Mouse (Mus musculus): ENCODE results near the gene Ttll10.

Gene Ttll10

GRCm38 (mm10) chr4:156024184-156024583 lies 35.0 kb downstream of the Ttll10 start:
- DNase-seq (ENCODE audit: low spot score): no peak

- no peak for DNase-seq (ENCODE audit: low spot score)
Observed at GRCm38 (mm10) chr4:156023520-156023919, 35.7 kb downstream of the Ttll10 start.

DNA sequence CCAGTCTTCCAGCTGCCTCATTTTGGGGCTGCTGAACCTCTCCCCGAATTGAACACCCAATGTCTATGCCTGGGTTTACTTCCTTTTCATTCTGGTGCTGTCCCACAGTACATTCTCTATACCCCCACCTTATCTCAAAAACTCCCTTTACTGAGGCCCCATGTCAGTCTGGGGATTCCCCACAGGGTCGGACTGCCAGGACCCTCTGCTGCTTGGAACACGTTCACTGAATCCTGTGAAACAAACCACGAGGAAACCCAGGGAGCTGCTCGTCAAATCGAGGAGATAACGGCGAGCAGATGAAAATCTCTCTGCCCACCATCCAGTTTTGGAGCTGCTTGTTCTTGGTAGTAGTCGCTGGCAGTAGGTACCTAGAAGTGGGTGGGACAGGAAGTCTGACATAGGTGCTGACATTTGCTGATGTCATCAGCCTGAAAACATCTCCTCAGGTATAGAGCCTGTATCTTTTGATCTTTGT lies 37.2 kb downstream of the Ttll10 start:
- no peak for DNase-seq (ENCODE audit: low spot score)

DNA sequence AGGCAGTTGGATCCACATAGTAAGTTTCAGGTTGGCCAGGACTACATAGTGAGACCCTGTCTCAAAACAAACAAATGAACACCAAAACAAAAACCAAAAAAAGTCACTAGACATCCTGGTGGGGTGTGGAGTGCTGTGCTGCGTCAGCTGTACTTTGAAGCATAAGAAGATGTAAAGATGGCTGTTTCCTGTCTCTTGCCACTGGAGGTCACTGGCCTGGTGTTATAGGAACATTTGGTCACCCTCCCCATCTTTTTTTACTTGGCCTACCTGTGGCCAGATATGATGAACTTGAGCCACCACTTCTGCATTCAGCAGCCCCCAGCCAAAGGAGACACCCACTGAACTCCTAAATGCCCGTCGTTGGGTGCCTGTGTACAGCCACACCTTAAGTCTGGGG lies 37.8 kb downstream of the Ttll10 start:
- no peak for DNase-seq (ENCODE audit: low spot score)

DNA sequence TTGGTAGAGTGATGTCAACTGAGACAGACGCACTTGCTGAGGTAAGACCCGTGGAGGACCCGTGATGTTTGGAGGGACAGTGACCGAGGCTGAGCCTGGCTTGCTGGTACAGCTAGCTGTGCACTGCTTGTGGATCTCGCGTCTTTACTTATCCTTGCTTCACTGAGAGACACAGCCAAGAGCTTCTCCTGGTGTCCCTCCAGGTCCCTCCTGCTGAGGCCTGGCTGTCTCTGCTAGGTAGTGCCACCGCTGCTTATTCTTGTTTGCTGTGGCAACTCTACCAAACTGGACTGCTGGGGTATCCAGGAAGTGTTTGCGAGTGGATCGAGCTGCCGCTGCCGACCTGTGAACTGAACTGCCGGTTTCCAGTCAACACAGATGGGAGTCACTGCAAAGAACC lies 39.4 kb downstream of the Ttll10 start:
- no peak for DNase-seq (ENCODE audit: low spot score)

DNA sequence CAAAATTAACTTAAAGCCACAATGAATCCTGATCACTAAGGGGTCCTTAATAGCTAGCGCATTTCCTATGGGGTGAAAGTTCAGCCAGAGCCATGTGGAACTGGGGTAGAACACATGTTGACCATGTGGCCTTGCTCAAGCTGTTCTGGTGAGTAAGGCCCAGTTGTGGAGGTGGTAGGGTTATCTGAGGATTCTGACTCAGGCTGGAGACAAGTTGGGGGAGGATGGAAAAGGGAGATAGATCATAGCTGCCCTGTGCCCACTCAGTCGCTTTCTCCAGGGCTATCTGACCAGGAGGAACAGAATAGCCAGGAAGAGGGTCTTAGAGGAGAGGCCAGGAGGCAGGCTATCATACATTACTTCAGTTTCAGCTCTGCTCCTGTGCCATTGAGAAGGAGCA lies 44.8 kb downstream of the Ttll10 start:
- no peak for DNase-seq (ENCODE audit: low spot score)

DNA sequence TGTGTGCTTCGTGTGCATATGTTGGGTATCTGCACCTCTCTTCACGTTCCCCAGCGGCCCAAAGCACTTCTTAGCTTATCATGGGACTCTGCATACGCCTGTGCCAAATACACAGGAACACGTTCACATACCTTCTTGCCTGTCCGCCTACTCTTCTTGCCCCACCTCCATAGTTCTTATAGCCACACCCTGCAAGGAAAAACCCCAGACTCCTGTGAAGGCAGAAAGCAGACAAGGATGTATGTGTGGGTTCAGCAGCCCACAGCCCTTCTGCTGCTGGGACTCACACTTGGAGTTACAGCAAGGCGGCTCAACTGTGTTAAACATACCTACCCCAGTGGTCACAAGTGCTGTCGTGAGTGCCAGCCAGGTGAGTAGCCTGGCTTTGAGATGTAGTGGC lies 45.6 kb downstream of the Ttll10 start, which contains the start of gene Tnfrsf4:
Gene Tnfrsf4, plus strand, starts transcription at position 207 of the 400 bp plus-strand sequence.
- DNase-seq (ENCODE audit: low spot score): no peak

GRCm38 (mm10) chr4:156008369-156008768 lies 50.8 kb downstream of the Ttll10 start:
- no peak for DNase-seq (ENCODE audit: low spot score)

- DNase-seq (ENCODE audit: low spot score): no peak
Observed at GRCm38 (mm10) chr4:156004109-156004508, 55.1 kb downstream of the Ttll10 start.

- DNase-seq (ENCODE audit: low spot score): no peak
Observed at GRCm38 (mm10) chr4:155993606-155994005, 65.6 kb downstream of the Ttll10 start.

DNA sequence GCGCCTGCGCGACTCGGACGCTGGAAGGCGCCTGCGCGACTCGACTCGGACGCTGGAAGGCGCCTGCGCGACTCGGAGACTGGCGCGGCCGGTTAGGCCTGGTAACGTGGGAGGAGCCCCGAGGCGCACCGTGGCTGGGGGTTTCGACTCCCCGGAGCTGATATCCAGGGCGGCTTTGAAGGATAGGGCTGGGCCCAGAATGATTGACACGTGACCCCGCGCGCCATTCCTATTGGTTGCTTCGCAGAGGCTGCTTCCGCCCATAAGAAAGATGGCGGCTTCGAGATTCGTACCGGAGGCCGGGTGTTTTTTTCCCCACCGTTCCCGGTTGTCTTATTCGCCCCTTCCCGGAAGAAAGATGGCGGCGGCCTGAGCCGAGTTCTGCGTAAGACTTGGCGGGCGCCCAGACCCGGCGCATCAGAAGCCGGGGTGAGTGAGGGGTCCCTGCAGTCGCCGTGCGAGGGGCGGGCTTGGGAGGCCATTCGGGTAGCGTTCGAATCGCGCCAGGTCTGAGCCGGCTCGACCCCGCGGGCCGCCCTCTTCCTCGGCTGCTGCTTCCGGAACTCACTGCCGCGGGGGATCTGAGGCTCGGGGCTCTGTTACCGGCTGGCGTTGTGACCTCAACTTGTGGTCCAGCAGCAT lies 66.2 kb downstream of the Ttll10 start:
- DNase-seq (ENCODE audit: low spot score): peak; percentile 96

DNA sequence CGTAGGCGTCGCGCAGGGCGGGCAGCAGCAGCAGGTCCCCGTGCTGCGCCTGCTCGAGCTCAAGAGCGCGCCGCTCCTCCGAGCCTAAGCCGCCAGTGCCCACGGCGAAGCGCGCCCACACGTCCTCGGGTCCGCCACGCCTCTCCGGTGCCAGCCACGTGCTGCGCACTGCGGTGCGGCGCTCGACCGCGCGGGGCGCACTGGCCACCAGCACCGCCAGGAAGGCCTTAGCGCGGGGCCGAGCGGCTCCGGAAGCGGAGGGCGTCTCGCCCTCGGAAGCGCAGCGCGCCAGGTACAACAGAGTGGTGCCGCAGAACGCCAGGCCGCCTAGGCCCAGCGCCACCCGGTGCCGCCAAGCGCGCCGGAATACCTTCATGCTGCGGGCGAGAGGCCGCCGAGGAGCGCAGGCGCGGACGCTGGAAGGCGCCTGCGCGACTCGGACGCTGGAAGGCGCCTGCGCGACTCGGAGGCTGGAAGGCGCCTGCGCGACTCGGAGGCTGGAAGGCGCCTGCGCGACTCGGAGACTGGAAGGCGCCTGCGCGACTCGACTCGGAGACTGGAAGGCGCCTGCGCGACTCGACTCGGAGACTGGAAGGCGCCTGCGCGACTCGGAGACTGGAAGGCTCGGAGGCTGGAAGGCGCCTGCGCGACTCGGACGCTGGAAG lies 66.8 kb downstream of the Ttll10 start, which contains the start of the genes B3galt6 and Sdf4:
Gene B3galt6, minus strand, starts transcription at position 409 of the 665 bp plus-strand sequence.
Gene Sdf4, plus strand, starts transcription at position 632 of the 665 bp plus-strand sequence.
- peak; percentile 87 for DNase-seq (ENCODE audit: low spot score)

DNA sequence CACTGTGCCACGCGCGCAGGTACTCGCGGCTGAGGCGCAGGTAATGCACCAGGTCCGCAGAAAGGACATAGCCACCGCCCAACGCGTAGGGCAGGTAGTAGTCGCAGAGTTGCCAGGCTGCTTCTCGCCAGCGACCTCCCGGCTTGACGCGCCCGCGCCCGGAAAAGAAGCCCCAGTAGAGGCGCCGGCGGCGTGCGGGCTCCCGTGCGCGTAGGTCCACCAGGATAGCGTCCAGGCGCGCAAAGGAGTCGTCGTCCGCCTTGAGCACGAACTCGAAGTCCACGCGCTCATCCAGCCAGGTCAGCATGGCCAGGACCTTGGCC lies 67.3 kb downstream of the Ttll10 start:
- no peak for DNase-seq (ENCODE audit: low spot score)

DNA sequence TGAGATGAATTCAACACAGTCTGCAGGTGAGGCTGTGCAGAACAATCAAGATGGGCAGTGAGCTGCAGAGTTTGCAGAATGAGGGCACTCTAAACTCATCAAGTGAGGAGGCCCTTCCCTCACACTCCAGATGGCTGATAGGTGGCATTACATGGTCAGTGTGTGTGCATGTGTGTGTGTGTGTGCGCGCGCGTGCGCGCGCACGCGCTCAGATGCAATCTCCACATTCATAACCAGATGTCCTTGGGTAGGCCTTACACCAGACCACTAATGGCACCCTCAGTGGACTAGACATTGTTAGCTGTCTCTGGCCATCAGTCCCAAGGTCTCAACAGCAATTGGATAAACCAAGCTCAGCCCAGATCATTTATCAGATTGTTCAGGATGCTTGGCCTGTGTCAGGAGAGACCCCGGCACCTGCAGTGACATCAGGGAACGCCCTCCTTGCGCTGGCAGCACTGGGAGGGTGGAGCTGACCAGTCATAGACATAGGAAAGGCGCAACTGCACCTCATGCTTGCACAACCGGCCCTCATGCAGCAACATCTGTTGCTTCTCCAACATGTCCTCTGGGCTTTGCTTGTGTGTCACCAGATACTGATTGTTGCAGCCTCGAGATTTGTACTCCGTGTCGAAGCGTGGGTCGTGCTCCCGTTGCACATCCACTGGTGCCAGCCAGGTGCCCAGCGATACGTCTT lies 67.9 kb downstream of the Ttll10 start:
- peak; percentile 28 for DNase-seq (ENCODE audit: low spot score)

Data from embryo, embryonic 10 days (tissue).